Mouse (Mus musculus) right cerebral cortex, postnatal 4 days (tissue): ENCODE measurements around the gene Abhd17a.
A peak's percentile ranks its signal among the peaks of the same experiment; 100 is the strongest.

ENCODE experiments used
- DNase-seq: peaks from one replicate; pipeline ENCODE4 v3.0.0-alpha.2; 2022

Abhd17a gene

GRCm38 (mm10) chr10:80545590-80545989 is 44.6 kb downstream of the Abhd17a start:
- no peak for DNase-seq

- no peak for DNase-seq
Observed at GRCm38 (mm10) chr10:80543873-80544272, 46.3 kb downstream of the Abhd17a start.

GRCm38 (mm10) chr10:80539493-80539892 is 50.6 kb downstream of the Abhd17a start:
- DNase-seq = no peak

- DNase-seq = peak; percentile 37
Observed at GRCm38 (mm10) chr10:80538710-80539394, 51.3 kb downstream of the Abhd17a start, which contains the start of gene Atp8b3. Atp8b3 (minus strand) TSS chr10:80539124.

GRCm38 (mm10) chr10:80538180-80538579 is 52.0 kb downstream of the Abhd17a start:
- no peak for DNase-seq

- DNase-seq = no peak
Observed at GRCm38 (mm10) chr10:80535711-80536110, 54.4 kb downstream of the Abhd17a start.

- DNase-seq = no peak
Observed at GRCm38 (mm10) chr10:80535071-80535470, 55.1 kb downstream of the Abhd17a start.

- DNase-seq = no peak
Observed at GRCm38 (mm10) chr10:80533704-80534103, 56.4 kb downstream of the Abhd17a start.
